Comparison of ENCODE assay signal across 7 mouse cellular contexts in the genomic region with DNA sequence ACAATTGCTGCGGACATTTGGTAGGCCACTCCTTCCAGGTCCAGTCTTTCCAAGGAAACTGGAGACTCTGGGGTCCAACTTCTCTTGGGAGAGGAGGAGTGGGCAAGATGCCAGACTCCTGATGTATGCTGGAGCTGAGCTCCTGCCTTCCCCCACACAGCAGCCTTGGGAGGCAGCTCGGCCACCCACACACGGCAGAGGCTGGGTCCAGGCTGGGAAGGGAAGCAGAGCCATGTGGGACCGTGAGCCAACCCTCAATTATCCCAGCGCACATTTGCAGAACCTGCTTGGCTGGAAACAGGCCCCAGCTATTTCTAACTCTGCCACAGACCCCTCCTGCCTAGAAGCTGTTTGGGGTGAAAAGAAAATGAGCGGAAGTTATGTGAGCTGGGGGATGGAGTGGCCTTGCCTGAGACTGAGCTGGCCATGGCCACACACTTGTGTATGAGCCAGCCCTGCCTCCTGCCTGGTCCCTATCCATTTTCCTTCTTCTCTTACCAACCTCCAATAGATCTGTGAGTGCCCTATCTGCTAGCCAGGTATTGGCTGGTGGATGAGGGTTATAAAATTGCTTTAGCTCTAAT.
DNase-seq lines count a peak whose midpoint lies in the region; ATAC-seq lines count a peak whose summit lies in the region.

No protein-coding gene starts in this region.

- H3K27ac ChIP-seq in liver, embryonic 12.5 days: no peak overlapping the region
- H3K27ac ChIP-seq in embryonic facial prominence, embryonic 15.5 days (replicated peaks): peak overlapping the region; percentile 55; the same call in 1 of the 2 replicates

- H3K9me3 ChIP-seq in liver, embryonic 12.5 days (replicated peaks): no peaks in the 10 kb centered on the region
- no peaks in the 10 kb centered on the region for H3K9me3 ChIP-seq in embryonic facial prominence, embryonic 15.5 days (replicated peaks)

- peak; percentile 32 for DNase-seq in liver
- DNase-seq in heart, postnatal 10 days: peak; percentile 35 to 45
- peak; percentile 76 for DNase-seq in left cerebral cortex, postnatal 36 days (ENCODE audit: low spot score in 2 of 2)
- DNase-seq in spleen, adult 12 weeks (ENCODE audit: low spot score): no peak
- no peak for DNase-seq in gastrocnemius, postnatal 25 days

- no peak overlapping the region for H3K4me3 ChIP-seq in liver, embryonic 12.5 days
- H3K4me3 ChIP-seq in embryonic facial prominence, embryonic 15.5 days (replicated peaks): no peak overlapping the region

- H3K36me3 ChIP-seq in liver, embryonic 12.5 days: peaks cover 20% of the 10 kb centered on the region
- 0 out of 2 replicates have a peak, but pooled peaks cover 6% of the 10 kb centered on the region for H3K36me3 ChIP-seq in embryonic facial prominence, embryonic 15.5 days

- intact Hi-C loops in heart, postnatal 10 days (cut with DNase I): no loop called here
- intact Hi-C loops in left cerebral cortex, postnatal 36 days (cut with DNase I): no loop called here

- WGBS in liver, embryonic 12.5 days (ENCODE audit: insufficient replicate concordance): 76% methylated on average over 6 of the region's 6 CpGs
- 19% methylated on average over 6 of the region's 6 CpGs for WGBS in embryonic facial prominence, embryonic 15.5 days

- H3K4me2 ChIP-seq in liver, embryonic 12.5 days: no peak overlapping the region
- H3K4me2 ChIP-seq in embryonic facial prominence, embryonic 15.5 days (replicated peaks): no peak overlapping the region

- no peaks in the 10 kb centered on the region for H3K4me1 ChIP-seq in liver, embryonic 12.5 days
- peaks cover 32% of the 10 kb centered on the region for H3K4me1 ChIP-seq in embryonic facial prominence, embryonic 15.5 days

- H3K9ac ChIP-seq in liver, embryonic 12.5 days: no peak overlapping the region
- H3K9ac ChIP-seq in embryonic facial prominence, embryonic 15.5 days: no peak overlapping the region

- no peak for ATAC-seq in liver, embryonic 12.5 days
- peak; percentile 86 for ATAC-seq in embryonic facial prominence, embryonic 15.5 days (ENCODE audit: insufficient number of reproducible peaks, low FRiP score, low TSS enrichment, low read depth)

- no peaks in the 10 kb centered on the region for H3K27me3 ChIP-seq in liver, embryonic 12.5 days (replicated peaks)
- no peaks in the 10 kb centered on the region for H3K27me3 ChIP-seq in embryonic facial prominence, embryonic 15.5 days

Comparison
In these comparisons a context has a peak if more than half of its experiments do, and no peak if none do; other contexts are left out.
1. DNase-seq: peak in liver (single experiment), heart, postnatal 10 days (2 of 2) and left cerebral cortex, postnatal 36 days (2 of 2); none in spleen, adult 12 weeks (single experiment) and gastrocnemius, postnatal 25 days (single experiment).